Mouse (Mus musculus) left cerebral cortex, postnatal 36 days (tissue): ENCODE measurements around the gene Gm28048. TPM values are rescaled to one million over a fixed set of nuclear protein-coding genes. Genes with fewer than 3 reads are reported as not detected.

Experiments
- DNase-seq, 2 experiments: peaks; one replicate each; pipeline ENCODE4 v3.0.0; 2021 to 2022; ENCODE audit warnings: low spot score in 2 of 2, mixed read lengths in 1 of 2
- intact Hi-C: fragments of 180-260 bp; cut with DNase I; formaldehyde crosslinking; loops from one replicate; pipeline ENCODE4 v1.15.1; 2025
- total RNA-seq, 2 experiments: library from RNA; stranded (reverse); gene quantifications; 2 replicates each; pipeline ENCODE4 v1.2.3; 2021

Gene Gm28048
- total RNA-seq, 2 experiments from 2014 or later = 8.7 to 13.7 TPM

- intact Hi-C loops = no loop called here
Observed at GRCm38 (mm10) chr11:22827514-22828080, 154.3 kb downstream of the Gm28048 start.

GRCm38 (mm10) chr11:22826665-22827064, 155.2 kb downstream of the Gm28048 start:
- no peak for DNase-seq
- intact Hi-C loops = no loop called here

More at GRCm38 (mm10) chr11:22827514-22828080, 154.3 kb downstream of the Gm28048 start:
- peak in 1 of 2 experiments; percentile 22 for DNase-seq

- intact Hi-C loops = no loop called here
- DNase-seq = no peak
Observed at GRCm38 (mm10) chr11:22826051-22826450, 155.8 kb downstream of the Gm28048 start.

- intact Hi-C loops = no loop called here
- no peak for DNase-seq
Observed at GRCm38 (mm10) chr11:22825548-22825947, 156.3 kb downstream of the Gm28048 start.

GRCm38 (mm10) chr11:22824049-22824705, 157.7 kb downstream of the Gm28048 start:
- no peak for DNase-seq
- intact Hi-C loops = no loop called here

GRCm38 (mm10) chr11:22821243-22821642, 160.6 kb downstream of the Gm28048 start:
- no peak for DNase-seq
- intact Hi-C loops = no loop called here

GRCm38 (mm10) chr11:22818371-22818770, 163.5 kb downstream of the Gm28048 start:
- no peak for DNase-seq
- intact Hi-C loops = no loop called here

- no peak for DNase-seq
- intact Hi-C loops = no loop called here
Observed at GRCm38 (mm10) chr11:22815877-22816276, 166.0 kb downstream of the Gm28048 start.

- DNase-seq = no peak
- intact Hi-C loops = no loop called here
Observed at GRCm38 (mm10) chr11:22815143-22815542, 166.7 kb downstream of the Gm28048 start.

GRCm38 (mm10) chr11:22813921-22814704, 167.8 kb downstream of the Gm28048 start:
- intact Hi-C loops = no loop called here
- no peak for DNase-seq

- DNase-seq = no peak
Observed at GRCm38 (mm10) chr11:22813427-22813826, 168.5 kb downstream of the Gm28048 start.

GRCm38 (mm10) chr11:22811413-22811812, 170.5 kb downstream of the Gm28048 start:
- intact Hi-C loops = no loop called here
- no peak for DNase-seq

More at GRCm38 (mm10) chr11:22813427-22813826, 168.5 kb downstream of the Gm28048 start:
- intact Hi-C loops = no loop called here

GRCm38 (mm10) chr11:22809465-22810096, 172.3 kb downstream of the Gm28048 start:
- no peak for DNase-seq
- intact Hi-C loops = no loop called here

- intact Hi-C loops = no loop called here
- no peak for DNase-seq
Observed at GRCm38 (mm10) chr11:22808040-22808439, 173.8 kb downstream of the Gm28048 start.

- intact Hi-C loops = no loop called here
- no peak for DNase-seq
Observed at GRCm38 (mm10) chr11:22805171-22805570, 176.7 kb downstream of the Gm28048 start.

GRCm38 (mm10) chr11:22799987-22800424, 181.9 kb downstream of the Gm28048 start:
- intact Hi-C loops = no loop called here
- DNase-seq = no peak

GRCm38 (mm10) chr11:22798916-22799315, 183.0 kb downstream of the Gm28048 start:
- no peak for DNase-seq
- intact Hi-C loops = no loop called here

GRCm38 (mm10) chr11:22794734-22795133, 187.2 kb downstream of the Gm28048 start:
- no peak for DNase-seq
- intact Hi-C loops = no loop called here

- intact Hi-C loops = no loop called here
Observed at GRCm38 (mm10) chr11:22793881-22794203, 188.0 kb downstream of the Gm28048 start.

GRCm38 (mm10) chr11:22793176-22793880, 188.6 kb downstream of the Gm28048 start:
- intact Hi-C loops = no loop called here
- no peak for DNase-seq

More at GRCm38 (mm10) chr11:22793881-22794203, 188.0 kb downstream of the Gm28048 start:
- DNase-seq = no peak
